Mouse (Mus musculus): Measurements from ENCODE around the gene Ankrd49. TPM values are rescaled to one million over a fixed set of nuclear protein-coding genes. Genes with fewer than 3 reads are reported as not detected.

Gene Ankrd49
- polyA plus RNA-seq, 1 experiment from 2014 or later = 46.7 TPM

DNA sequence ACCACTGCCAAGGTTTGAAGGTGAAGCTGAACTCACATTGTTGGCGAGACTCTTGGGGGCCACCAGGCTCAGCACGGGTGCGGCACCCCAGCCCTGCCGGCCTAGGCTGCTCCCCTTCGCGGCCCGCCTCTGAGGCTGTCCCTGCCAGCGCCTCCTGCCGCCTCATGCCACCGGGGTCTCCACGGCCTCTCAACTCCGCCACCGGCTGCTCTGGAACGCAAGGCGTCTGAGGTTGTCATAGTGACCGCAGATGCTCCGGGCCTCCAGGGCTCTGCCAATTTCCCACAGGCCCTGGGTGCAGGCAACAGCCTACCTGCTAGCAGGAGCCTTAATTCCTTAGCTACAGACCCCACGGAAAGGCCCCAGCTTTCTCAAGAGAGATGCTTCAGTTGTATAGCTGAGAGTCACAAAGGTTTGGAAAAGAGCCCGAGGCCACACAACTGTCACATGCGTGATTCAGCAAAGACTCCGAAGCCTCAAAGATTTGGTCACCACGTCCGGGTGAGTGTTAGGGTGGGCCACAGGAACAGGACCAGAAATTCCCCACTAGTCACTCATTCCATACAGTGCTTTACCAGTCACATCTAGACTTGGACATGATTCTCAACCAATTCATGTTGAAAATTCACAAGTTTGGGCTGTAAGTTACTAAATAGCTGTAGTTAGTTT lies 13.7 kb downstream of the Ankrd49 start, which contains the start of gene 1700012B09Rik:
TSS of gene 1700012B09Rik (minus strand) at position 228 of the 669 bp plus-strand sequence.
- peak; percentile 65 for ATAC-seq (ENCODE audit: low FRiP score, low read depth)
- Histone ChIP-seq H3K9ac (replicated peaks) (no peak within 1 kb of the TSS; the same call in 1 of the 2 replicates), H3K4me1 (peaks cover 7% of the 10 kb centered on the region), H3K4me3 (0 out of 2 replicates have a peak within 1 kb of the TSS, but pooled peaks have one; percentile 3), H3K27ac (replicated peaks) (no peak within 1 kb of the TSS), H3K36me3 (no peaks in the 10 kb centered on the region), H3K9me3 (no peaks in the 10 kb centered on the region), H3K27me3 (peaks cover 7% of the 10 kb centered on the region; the same call in 1 of the 2 replicates), H3K4me2 (replicated peaks) (peak within 1 kb of the TSS; percentile 41)
- WGBS = 18% methylated on average over 23 of the region's 23 CpGs

DNA sequence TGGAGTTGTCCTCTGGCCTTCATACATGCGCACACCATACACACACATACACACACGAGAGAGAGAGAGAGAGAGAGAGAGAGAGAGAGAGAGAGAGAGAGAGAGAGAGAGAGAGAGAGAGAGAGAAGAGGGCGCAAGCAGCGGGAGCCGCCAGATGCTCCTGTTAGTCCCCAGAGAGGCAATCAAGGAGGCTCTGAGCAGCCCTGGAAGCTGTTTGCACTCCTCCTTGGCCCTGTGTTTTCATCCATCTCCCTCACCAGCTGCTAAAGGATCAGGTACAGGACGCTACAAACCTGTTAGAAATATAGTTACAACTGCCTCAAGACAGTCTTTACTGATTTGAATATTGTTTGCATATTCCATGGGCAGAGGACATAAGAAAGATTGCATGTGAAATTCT lies 14.8 kb downstream of the Ankrd49 start:
- Histone ChIP-seq H3K4me2 (replicated peaks) (no peak overlapping the region), H3K9ac (replicated peaks) (no peak overlapping the region; the same call in 1 of the 2 replicates), H3K4me1 (peaks cover 7% of the 10 kb centered on the region), H3K27me3 (peaks cover 7% of the 10 kb centered on the region; the same call in 1 of the 2 replicates), H3K27ac (replicated peaks) (no peak overlapping the region), H3K36me3 (no peaks in the 10 kb centered on the region), H3K9me3 (no peaks in the 10 kb centered on the region), H3K4me3 (no peak overlapping the region)
- 64% methylated on average over 5 of the region's 6 CpGs for WGBS
- ATAC-seq (ENCODE audit: low FRiP score, low read depth) = no peak

DNA sequence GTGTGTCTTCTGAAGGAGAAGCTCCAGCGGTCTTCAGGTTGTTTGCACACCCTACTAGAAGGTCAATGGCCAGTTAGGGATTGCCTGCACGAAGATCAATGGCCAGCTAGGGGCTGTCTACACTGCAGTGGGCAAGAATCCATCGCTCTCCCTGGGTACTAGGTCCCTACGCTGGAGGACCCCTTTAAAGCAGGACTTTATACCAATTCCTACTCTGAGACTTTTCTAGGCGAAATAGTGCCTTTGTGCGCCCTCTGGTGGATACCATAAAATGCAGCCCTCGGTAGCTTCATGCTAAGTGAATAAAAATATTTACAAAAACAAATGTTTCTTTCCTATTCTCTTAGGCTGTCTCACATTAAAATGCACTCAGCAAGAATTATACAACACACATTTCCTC lies 19.9 kb downstream of the Ankrd49 start:
- Histone ChIP-seq H3K4me3 (no peak overlapping the region), H3K36me3 (no peaks in the 10 kb centered on the region), H3K4me2 (replicated peaks) (no peak overlapping the region), H3K9me3 (no peaks in the 10 kb centered on the region), H3K9ac (replicated peaks) (no peak overlapping the region), H3K27me3 (peaks cover 7% of the 10 kb centered on the region; the same call in 1 of the 2 replicates), H3K4me1 (no peaks in the 10 kb centered on the region), H3K27ac (replicated peaks) (no peak overlapping the region)
- no peak for ATAC-seq (ENCODE audit: low FRiP score, low read depth)
- 25% methylated on average over 7 of the region's 7 CpGs for WGBS

DNA sequence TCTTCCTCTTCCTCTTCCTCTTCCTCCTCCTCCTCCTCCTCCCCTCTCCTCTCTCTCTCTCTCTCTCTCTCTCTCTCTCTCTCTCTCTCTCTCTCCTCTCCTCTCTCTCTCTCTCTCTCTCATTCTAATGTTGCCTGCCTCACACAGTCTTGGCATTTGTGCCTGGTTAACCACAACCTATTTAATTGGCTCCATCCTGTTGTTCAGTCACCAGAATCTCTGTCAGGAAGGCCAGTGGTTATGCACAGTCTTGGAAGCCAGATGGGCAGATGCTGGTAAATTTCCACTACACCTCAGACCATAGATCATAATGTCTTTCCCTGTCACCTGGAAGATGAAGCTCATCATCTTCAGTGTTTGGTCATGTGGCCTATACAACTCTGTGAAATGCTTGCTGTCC lies 25.4 kb downstream of the Ankrd49 start:
- no peak overlapping the region for H3K9ac ChIP-seq (replicated peaks)
- H3K27me3 ChIP-seq = peaks cover 4% of the 10 kb centered on the region; the same call in 1 of the 2 replicates
- no peak overlapping the region for H3K4me3 ChIP-seq
- no peaks in the 10 kb centered on the region for H3K4me1 ChIP-seq
- ATAC-seq (ENCODE audit: low FRiP score, low read depth) = no peak
- H3K9me3 ChIP-seq = no peaks in the 10 kb centered on the region
- H3K36me3 ChIP-seq = no peaks in the 10 kb centered on the region
- H3K4me2 ChIP-seq (replicated peaks) = no peak overlapping the region
- H3K27ac ChIP-seq (replicated peaks) = no peak overlapping the region

DNA sequence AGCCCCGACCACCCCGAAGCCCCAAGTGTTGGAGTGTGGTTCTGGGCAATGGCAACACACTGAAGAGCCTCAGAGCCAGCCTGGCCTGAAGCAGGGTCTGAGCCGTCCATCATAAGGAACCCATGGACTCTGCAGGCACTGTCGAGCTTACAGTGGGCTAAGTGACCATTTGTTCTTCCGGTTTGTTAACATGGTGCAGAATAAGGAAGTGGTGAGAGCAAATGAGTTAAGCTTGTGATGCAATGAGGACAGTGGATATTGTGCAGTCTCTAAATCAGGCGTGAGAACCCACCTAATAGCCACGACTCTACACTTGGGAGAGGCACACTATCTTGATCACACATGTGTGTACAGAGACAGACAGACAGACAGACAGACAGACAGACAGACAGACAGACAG lies 26.1 kb downstream of the Ankrd49 start:
- 84% methylated on average over 7 of the region's 7 CpGs for WGBS
- peaks cover 4% of the 10 kb centered on the region; the same call in 1 of the 2 replicates for H3K27me3 ChIP-seq

DNA sequence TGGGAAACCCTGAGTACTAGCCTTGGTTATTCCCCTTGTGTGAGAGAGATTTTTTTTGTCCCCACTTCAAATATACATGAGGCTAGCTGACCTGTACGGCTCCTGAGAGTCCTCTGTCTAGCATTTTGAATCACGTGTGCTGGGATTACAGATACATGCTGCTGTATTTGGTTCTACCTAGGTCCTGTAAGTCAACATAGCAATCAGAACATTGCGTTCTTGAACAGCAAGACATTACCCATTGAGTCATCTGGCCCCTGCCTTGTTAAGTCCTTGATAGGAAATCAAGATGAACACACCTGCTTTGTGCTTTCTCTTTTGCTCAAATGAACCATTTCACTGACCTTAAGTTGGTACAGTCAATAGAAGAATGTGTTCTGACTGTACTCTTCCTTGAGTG lies 30.2 kb downstream of the Ankrd49 start:
- Histone ChIP-seq H3K36me3 (no peaks in the 10 kb centered on the region), H3K4me3 (no peak overlapping the region), H3K27ac (replicated peaks) (no peak overlapping the region), H3K27me3 (peaks cover 37% of the 10 kb centered on the region), H3K4me2 (replicated peaks) (no peak overlapping the region), H3K4me1 (peaks cover 14% of the 10 kb centered on the region), H3K9ac (replicated peaks) (no peak overlapping the region), H3K9me3 (no peaks in the 10 kb centered on the region)
- no peak for ATAC-seq (ENCODE audit: low FRiP score, low read depth)
- 83% methylated on average over 3 of the region's 3 CpGs for WGBS

More for the DNA sequence above, 26.1 kb downstream of the Ankrd49 start:
- Histone ChIP-seq H3K36me3 (no peaks in the 10 kb centered on the region), H3K4me3 (no peak overlapping the region), H3K9ac (replicated peaks) (no peak overlapping the region), H3K4me1 (no peaks in the 10 kb centered on the region), H3K9me3 (no peaks in the 10 kb centered on the region), H3K4me2 (replicated peaks) (no peak overlapping the region), H3K27ac (replicated peaks) (no peak overlapping the region)
- ATAC-seq (ENCODE audit: low FRiP score, low read depth) = no peak

DNA sequence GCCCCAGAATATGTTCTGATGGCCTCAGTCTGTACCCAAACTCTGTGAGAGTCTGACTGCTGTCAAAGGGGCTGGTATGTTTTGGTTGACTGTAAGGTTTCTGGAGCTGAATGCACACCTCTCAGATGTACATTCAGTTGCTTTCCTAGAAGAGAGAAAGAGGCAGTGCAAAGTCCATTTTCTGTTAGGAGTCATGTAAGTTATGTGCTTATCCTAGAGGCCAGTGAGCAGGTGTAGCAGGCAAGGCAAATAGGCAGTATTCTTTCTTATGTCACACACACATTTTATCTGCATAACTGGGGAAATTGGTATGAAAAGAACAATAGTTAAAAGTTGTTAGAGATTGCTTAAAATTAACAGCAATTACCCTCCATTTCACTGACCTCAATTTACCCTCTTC lies 30.7 kb downstream of the Ankrd49 start:
- Histone ChIP-seq H3K27ac (replicated peaks) (no peak overlapping the region), H3K9ac (replicated peaks) (no peak overlapping the region), H3K4me2 (replicated peaks) (no peak overlapping the region), H3K27me3 (peaks cover 42% of the 10 kb centered on the region), H3K4me1 (peaks cover 14% of the 10 kb centered on the region), H3K36me3 (no peaks in the 10 kb centered on the region), H3K4me3 (no peak overlapping the region), H3K9me3 (no peaks in the 10 kb centered on the region)
- no peak for ATAC-seq (ENCODE audit: low FRiP score, low read depth)

DNA sequence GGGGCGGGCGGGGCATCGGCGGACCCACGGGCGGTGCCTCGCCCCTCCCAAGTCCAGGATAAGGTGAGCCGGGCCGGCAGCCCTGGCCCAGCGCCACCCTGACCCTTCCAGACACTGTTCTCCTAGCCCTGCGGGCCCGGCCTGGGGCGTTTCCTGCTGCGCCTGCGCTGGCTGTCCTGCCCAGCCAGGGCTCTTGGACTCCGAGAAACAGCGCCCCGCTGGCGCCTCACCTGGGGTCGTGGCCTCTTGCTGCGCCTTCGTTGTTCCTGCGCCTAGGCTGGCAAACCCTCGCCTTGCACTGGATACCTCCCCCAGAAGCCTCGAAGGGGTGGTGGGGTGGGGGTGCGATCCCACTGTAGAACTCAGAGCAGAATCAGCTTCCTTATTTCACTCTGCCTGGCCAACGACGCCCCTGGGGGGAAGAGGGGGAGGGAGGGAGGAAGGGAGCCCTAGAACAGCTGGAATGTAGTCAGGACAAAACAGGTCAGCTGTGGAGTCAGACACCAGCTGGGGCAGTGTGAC lies 32.6 kb downstream of the Ankrd49 start, which contains the start of gene Fut4:
TSS of gene Fut4 (minus strand) at position 393 of the 522 bp plus-strand sequence.
- peak within 1 kb of the TSS; percentile 56 for H3K4me3 ChIP-seq
- H3K9ac ChIP-seq (replicated peaks) = peak within 1 kb of the TSS; percentile 58
- WGBS = 1% methylated on average over 27 of the region's 28 CpGs
- peak within 1 kb of the TSS; percentile 94 for H3K4me2 ChIP-seq (replicated peaks)
- H3K4me1 ChIP-seq = peaks cover 14% of the 10 kb centered on the region
- peaks cover 42% of the 10 kb centered on the region for H3K27me3 ChIP-seq
- no peaks in the 10 kb centered on the region for H3K9me3 ChIP-seq
- ATAC-seq (ENCODE audit: low FRiP score, low read depth) = peak; percentile 87
- H3K27ac ChIP-seq (replicated peaks) = 0 out of 2 replicates have a peak within 1 kb of the TSS, but pooled peaks have one; percentile 30
- H3K36me3 ChIP-seq = no peaks in the 10 kb centered on the region

DNA sequence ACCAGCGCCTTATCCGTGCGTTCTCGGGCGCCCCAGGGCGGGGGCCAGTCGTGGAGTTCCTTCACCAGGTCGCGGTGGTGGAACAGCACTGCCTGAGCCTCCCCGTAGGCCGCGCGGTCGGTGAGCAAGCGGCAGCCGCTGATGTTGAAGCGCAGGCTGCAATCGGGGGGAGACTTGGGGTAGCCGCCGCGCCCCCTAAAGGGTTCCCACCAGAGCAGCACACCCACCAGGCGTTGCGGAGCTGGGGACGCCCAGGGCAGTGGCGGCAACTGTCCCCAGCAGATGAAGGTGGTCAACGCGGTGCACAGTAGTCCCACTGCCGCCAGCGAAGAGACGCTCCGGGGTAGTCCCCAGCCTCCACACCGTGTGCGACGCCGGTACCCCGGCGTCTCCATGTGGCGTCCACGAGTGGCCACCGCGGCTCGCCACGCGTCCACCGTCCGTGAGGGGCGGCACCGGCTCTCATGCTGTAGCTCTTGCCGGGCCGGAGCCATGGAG lies 33.1 kb downstream of the Ankrd49 start:
- peaks cover 14% of the 10 kb centered on the region for H3K4me1 ChIP-seq
- no peaks in the 10 kb centered on the region for H3K9me3 ChIP-seq
- peak; percentile 87 for ATAC-seq (ENCODE audit: low FRiP score, low read depth)
- 0 out of 2 replicates have a peak overlapping the region, but pooled peaks have one; percentile 30 for H3K27ac ChIP-seq (replicated peaks)
- peak overlapping the region; percentile 58 for H3K9ac ChIP-seq (replicated peaks)
- peak overlapping the region; percentile 56 for H3K4me3 ChIP-seq
- peaks cover 42% of the 10 kb centered on the region for H3K27me3 ChIP-seq
- H3K36me3 ChIP-seq = no peaks in the 10 kb centered on the region
- WGBS = 2% methylated on average over 50 of the region's 50 CpGs
- peak overlapping the region; percentile 94 for H3K4me2 ChIP-seq (replicated peaks)

DNA sequence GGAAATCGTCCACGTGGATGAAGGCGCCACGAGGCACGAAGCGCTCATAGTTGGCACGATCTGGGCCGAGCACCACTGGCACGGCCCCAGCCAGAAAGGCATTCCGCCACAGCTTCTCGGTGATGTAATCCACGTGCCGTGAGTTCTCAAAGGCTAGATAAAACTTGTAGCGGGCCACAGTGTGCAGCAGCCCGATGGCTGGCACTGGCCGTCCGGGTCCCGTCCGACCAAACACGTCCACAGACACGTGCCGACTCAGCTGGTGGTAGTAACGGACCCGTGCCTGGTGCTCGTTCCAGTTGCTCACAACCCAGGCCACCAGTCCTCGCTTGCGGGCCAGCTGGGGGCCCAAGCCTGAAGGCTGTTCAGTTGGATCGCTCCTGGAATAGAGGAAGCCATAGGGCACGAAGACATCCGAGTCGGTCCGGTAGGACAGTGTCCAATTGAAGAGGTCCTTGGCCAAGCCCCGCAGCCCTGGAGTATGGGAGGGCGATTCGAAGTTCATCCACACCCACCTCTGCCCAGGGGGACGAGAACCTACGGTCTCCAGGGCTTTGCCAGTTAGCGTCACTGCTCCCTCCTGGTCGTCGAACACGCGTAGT lies 33.7 kb downstream of the Ankrd49 start:
- H3K27ac ChIP-seq (replicated peaks) = no peak overlapping the region
- peak overlapping the region; percentile 58; the same call in 1 of the 2 replicates for H3K9ac ChIP-seq (replicated peaks)
- H3K36me3 ChIP-seq = no peaks in the 10 kb centered on the region
- H3K9me3 ChIP-seq = no peaks in the 10 kb centered on the region
- WGBS = 58% methylated on average over 42 of the region's 42 CpGs
- 0 out of 2 replicates have a peak, but pooled peaks have one; percentile 21 for ATAC-seq (ENCODE audit: low FRiP score, low read depth)
- peaks cover 14% of the 10 kb centered on the region for H3K4me1 ChIP-seq
- peaks cover 42% of the 10 kb centered on the region for H3K27me3 ChIP-seq
- peak overlapping the region; percentile 94 for H3K4me2 ChIP-seq (replicated peaks)
- peak overlapping the region; percentile 56 for H3K4me3 ChIP-seq

DNA sequence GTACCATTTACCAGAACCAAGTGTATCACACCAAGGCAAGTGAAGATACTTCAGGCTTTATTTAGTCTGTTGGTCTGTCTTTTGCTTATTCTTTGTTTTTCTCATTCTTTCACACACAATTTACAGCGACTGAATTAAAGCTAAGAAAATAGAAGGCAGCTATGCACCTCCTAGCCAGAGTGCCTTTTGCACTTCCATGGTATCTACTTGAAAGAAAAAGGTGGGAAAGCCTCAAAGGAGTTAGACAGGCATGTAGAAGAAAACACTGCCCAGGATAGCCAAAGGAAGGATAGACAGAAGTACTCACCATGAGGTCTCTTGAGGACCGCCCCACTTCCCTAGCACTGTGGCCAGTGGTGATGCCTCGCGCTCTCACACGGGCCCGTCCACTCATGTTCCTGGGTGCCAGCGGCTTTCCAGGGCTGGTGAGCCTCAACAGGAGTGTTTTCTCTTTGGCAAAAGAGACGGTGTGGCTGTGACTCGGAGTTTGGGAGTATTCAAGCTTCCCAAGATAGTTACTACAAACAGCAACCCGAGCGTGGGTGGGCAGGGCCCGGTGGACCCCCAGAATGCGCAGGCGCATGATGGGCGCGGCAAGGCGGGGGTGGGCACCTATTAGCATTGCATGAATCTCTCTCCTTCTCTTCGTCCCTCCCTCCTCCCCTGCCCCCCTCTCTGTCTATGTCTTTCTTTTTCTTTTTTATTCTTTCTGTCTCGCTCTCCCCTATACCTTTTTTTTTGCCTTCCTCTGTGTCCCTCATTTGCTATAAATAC lies 44.3 kb downstream of the Ankrd49 start, which contains the start of gene Piwil4:
TSS of gene Piwil4 (minus strand) at position 583 of the 774 bp plus-strand sequence.
- Histone ChIP-seq H3K9ac (replicated peaks) (no peak within 1 kb of the TSS), H3K9me3 (no peaks in the 10 kb centered on the region), H3K4me1 (no peaks in the 10 kb centered on the region), H3K4me3 (no peak within 1 kb of the TSS), H3K36me3 (no peaks in the 10 kb centered on the region), H3K27me3 (no peaks in the 10 kb centered on the region), H3K4me2 (replicated peaks) (no peak within 1 kb of the TSS), H3K27ac (replicated peaks) (no peak within 1 kb of the TSS)
- no peak for ATAC-seq (ENCODE audit: low FRiP score, low read depth)
- 88% methylated on average over 19 of the region's 19 CpGs for WGBS

All from midbrain, embryonic 12.5 days (tissue).